Mouse (Mus musculus): Measurements from ENCODE around the gene Pth. TPM values are rescaled to one million over a fixed set of nuclear protein-coding genes. Genes with fewer than 3 reads are reported as not detected.

Pth gene
- polyA plus RNA-seq (2021) = not detected

DNA sequence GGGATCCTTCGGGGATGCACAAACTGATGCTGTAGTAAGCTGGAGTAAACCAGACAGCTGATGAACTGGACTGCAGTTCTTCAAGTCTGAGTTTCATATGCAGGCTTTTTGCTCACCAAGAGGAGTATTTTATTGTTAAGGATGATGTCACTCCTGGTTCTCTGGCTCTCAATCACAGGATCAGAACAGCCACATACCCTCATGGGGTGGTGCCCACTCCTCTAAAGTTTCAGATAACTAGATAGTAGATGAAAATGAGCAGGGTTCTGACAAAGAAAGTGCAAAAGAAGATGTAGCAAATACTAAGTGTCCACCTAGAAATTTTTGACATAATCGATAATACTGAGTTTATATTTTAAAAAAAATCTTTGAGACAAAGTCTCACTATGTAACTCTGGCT, at the start of gene Pth:
Gene Pth, minus strand, starts transcription at position 101 of the 400 bp plus-strand sequence.
- CTCF ChIA-PET = no interaction called here
- in situ Hi-C loops (cut with MboI; ENCODE audit: low pct_unique_long_range_greater_than_20kb) = loop anchor here (10.0 kb wide), 1 partner anchor 46 kb away; no protein-coding TSS in a partner anchor

GRCm38 (mm10) chr7:113436312-113436711, 47.9 kb upstream of the Pth start:
- ChIA-PET CTCF (no interaction called here), POLR2A (no interaction called here)
- no peak for DNase-seq (ENCODE audit: low read depth, low spot score)
- no peaks in the 10 kb centered on the region for H3K27me3 ChIP-seq
- TF ChIP-seq CTCF (IDR thresholded peaks at IDR 0.05) = no peak
- in situ Hi-C loops (cut with MboI; ENCODE audit: low pct_unique_long_range_greater_than_20kb) = loop anchor here (10.0 kb wide), 2 partner anchors 52 to 158 kb away; partner anchors contain the start of gene Pth
- ATAC-seq = no peak

More for the DNA sequence above, at the start of gene Pth:
- H3K27me3 ChIP-seq = peaks cover 18% of the 10 kb centered on the region
- DNase-seq (ENCODE audit: low read depth, low spot score) = no peak
- POLR2A ChIA-PET = no interaction called here
- no peak for ATAC-seq
- TF ChIP-seq CTCF (IDR thresholded peaks at IDR 0.05) = no peak

DNA sequence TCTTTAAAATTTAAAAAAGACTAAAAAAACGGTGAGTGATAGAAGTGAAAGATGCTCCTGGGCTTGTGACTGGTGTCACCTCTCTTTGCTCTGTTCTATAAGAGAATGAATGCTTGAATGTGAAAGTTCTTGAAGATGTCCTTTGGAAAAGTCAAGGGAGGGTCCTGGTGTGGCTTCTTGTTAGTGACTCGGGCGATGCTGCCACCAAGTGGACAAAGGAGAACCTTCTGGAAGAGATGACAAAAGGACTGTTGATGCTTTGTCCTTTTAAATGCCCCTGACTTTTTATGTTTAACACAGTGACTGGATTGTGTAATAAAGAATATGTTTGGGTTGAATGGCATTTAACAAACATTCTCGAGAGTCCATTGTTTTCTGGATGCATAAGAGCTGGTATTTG, 45.9 kb upstream of the Pth start:
- TF ChIP-seq CTCF (IDR thresholded peaks at IDR 0.05) = peak; percentile 79
- in situ Hi-C loops (cut with MboI; ENCODE audit: low pct_unique_long_range_greater_than_20kb) = loop anchor here (10.0 kb wide), 2 partner anchors 49 to 161 kb away; partner anchors contain the start of gene Pth
- H3K27me3 ChIP-seq = no peaks in the 10 kb centered on the region
- ChIA-PET CTCF (interaction anchor here (0.8 kb wide), 1 partner anchor 160 kb away, joined by 3 read pairs; no protein-coding TSS in a partner anchor), POLR2A (interaction anchor here (0.6 kb wide), 1 partner anchor 20 kb away, joined by 4 read pairs; no protein-coding TSS in a partner anchor)
- no peak for ATAC-seq
- no peak for DNase-seq (ENCODE audit: low read depth, low spot score)

DNA sequence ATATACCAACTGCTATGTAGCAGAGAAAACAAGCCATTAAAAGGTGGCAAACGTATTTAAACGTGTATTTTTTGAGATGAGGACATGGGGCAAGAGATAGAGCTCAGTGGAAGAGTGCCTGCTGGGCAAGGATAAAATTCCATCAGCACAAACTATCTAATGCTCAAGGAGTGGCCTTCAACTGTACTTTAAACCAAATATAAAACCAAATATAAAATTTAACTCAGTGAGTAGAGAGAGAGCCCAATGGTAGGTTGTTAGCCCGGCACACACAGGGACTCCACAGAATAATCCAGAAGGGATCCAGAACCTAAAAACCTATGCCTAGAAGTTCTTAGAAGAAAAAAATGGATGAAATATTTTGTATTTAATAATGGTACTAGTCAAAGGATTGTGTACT, 45.1 kb upstream of the Pth start:
- in situ Hi-C loops (cut with MboI; ENCODE audit: low pct_unique_long_range_greater_than_20kb) = loop anchor here (10.0 kb wide), 2 partner anchors 49 to 161 kb away; partner anchors contain the start of gene Pth
- no peak for DNase-seq (ENCODE audit: low read depth, low spot score)
- ChIA-PET POLR2A (no interaction called here), CTCF (no interaction called here)
- no peaks in the 10 kb centered on the region for H3K27me3 ChIP-seq
- TF ChIP-seq CTCF (IDR thresholded peaks at IDR 0.05) = no peak
- ATAC-seq = no peak

GRCm38 (mm10) chr7:113432891-113433290, 44.5 kb upstream of the Pth start:
- H3K27me3 ChIP-seq = no peaks in the 10 kb centered on the region
- in situ Hi-C loops (cut with MboI; ENCODE audit: low pct_unique_long_range_greater_than_20kb) = loop anchor here (10.0 kb wide), 2 partner anchors 48 to 162 kb away; partner anchors contain the start of gene Pth
- TF ChIP-seq CTCF (IDR thresholded peaks at IDR 0.05) = no peak
- no peak for DNase-seq (ENCODE audit: low read depth, low spot score)
- ChIA-PET CTCF (interaction anchor here (1.1 kb wide), 1 partner anchor 12 kb away, joined by 5 read pairs; no protein-coding TSS in a partner anchor), POLR2A (no interaction called here)
- no peak for ATAC-seq

DNA sequence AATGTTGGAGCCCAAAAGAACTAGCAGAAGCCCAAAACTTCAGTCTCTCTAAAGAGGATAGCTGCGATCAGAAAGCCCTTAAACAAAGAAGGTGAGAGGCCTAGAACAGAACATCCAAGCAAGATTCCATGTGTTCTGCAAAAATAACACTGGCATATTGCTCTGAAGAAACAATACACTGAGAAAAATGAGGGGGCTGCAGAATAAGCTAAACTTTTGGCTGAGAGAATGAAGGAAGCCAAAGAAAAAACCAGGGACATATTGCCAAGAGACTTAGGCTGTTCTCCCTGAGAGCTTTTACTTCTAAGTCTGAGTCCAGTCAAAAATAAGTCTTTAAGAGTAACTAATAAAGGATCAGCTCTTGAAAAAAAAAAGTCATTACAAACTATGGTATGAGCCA, 32.4 kb upstream of the Pth start:
- in situ Hi-C loops (cut with MboI; ENCODE audit: low pct_unique_long_range_greater_than_20kb) = no loop called here
- ATAC-seq (no peak), DNase-seq (ENCODE audit: low read depth, low spot score) (no peak)
- CTCF ChIA-PET = interaction anchor here (1.5 kb wide), 1 partner anchor 12 kb away, joined by 5 read pairs; no protein-coding TSS in a partner anchor
- no peak for TF ChIP-seq CTCF (IDR thresholded peaks at IDR 0.05)
- POLR2A ChIA-PET = no interaction called here
- no peaks in the 10 kb centered on the region for H3K27me3 ChIP-seq

DNA sequence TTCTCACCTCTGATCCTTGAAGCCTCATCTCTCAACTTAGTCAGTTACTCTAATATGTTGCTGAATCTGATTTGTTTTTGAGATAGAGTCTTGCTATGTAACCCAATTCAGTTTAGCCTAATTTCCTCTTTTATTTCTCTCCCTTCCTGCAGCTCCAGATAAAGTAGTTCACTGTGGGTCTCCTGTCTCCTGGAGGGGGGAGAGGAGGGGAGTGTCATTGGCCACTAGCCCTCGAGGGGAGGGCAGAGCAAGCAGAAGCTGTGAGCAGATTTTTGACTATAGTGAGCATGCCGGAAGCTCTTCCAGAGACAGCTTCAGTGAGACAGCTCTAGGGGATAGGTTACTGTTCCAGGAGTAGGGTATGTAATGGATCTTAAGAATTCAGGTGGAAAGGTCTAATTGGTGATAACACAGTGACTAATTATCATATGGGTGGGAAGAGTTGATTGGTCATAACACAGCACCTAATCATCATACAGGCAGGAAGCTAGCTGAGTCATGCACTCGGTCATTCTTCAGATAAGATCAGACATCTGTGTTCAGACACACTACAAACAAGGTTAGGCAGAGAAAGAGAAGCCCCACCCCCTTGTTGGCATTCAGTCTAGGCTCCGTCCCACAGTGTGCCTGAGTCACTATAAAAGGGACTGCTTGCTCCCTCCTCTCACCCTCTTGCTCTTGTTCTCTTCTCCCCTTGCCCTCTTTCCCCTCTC, 30.9 kb upstream of the Pth start:
- ChIA-PET CTCF (interaction anchor here (0.7 to 1.8 kb wide), 3 partner anchors 34 to 175 kb away, joined by 3 to 4 read pairs (median 3); no protein-coding TSS in a partner anchor), POLR2A (no interaction called here)
- ATAC-seq (peak; percentile 51), DNase-seq (ENCODE audit: low read depth, low spot score) (no peak)
- in situ Hi-C loops (cut with MboI; ENCODE audit: low pct_unique_long_range_greater_than_20kb) = no loop called here
- no peaks in the 10 kb centered on the region for H3K27me3 ChIP-seq
- no peak for TF ChIP-seq CTCF (IDR thresholded peaks at IDR 0.05)

GRCm38 (mm10) chr7:113416536-113416935, 28.2 kb upstream of the Pth start:
- no peak for ATAC-seq
- no peak for TF ChIP-seq CTCF (IDR thresholded peaks at IDR 0.05)
- H3K27me3 ChIP-seq = no peaks in the 10 kb centered on the region
- DNase-seq (ENCODE audit: low read depth, low spot score) = no peak
- CTCF ChIA-PET = no interaction called here
- in situ Hi-C loops (cut with MboI; ENCODE audit: low pct_unique_long_range_greater_than_20kb) = no loop called here
- POLR2A ChIA-PET = no interaction called here

- ChIA-PET CTCF (no interaction called here), POLR2A (no interaction called here)
- ATAC-seq (no peak), DNase-seq (ENCODE audit: low read depth, low spot score) (no peak)
- H3K27me3 ChIP-seq = no peaks in the 10 kb centered on the region
- in situ Hi-C loops (cut with MboI; ENCODE audit: low pct_unique_long_range_greater_than_20kb) = no loop called here
- TF ChIP-seq CTCF (IDR thresholded peaks at IDR 0.05) = no peak
These were observed 26.9 kb upstream of the Pth start for GRCm38 (mm10) chr7:113415256-113415655.

GRCm38 (mm10) chr7:113408712-113409111, 20.3 kb upstream of the Pth start:
- DNase-seq (ENCODE audit: low read depth, low spot score) = no peak
- peaks cover 10% of the 10 kb centered on the region for H3K27me3 ChIP-seq
- CTCF ChIA-PET = interaction anchor here (1.0 kb wide), 1 partner anchor 30 kb away, joined by 4 read pairs; no protein-coding TSS in a partner anchor
- peak; percentile 27 for TF ChIP-seq CTCF (IDR thresholded peaks at IDR 0.05)
- in situ Hi-C loops (cut with MboI; ENCODE audit: low pct_unique_long_range_greater_than_20kb) = no loop called here
- POLR2A ChIA-PET = no interaction called here
- ATAC-seq = no peak

DNA sequence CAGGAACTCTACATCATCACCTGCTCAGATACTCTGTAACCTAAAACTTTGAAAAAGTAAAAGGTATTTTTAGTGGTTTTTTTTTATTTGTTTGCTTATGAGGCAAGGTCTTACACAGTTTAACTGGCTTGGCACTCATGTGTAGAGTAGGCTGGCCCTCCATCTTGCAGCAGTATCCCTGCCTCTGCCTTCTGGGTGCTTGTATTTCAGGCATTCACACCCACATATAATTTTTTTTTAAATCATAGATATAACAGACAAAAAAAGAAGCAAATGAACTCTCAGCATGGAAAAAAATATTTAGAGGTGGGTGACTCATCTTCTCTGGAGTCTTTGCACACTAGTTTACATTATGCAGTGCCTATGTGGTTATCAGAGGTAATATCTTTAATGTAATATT, 9.7 kb upstream of the Pth start:
- no peak for DNase-seq (ENCODE audit: low read depth, low spot score)
- no peak for TF ChIP-seq CTCF (IDR thresholded peaks at IDR 0.05)
- CTCF ChIA-PET = no interaction called here

More for the DNA sequence above, 9.7 kb upstream of the Pth start:
- POLR2A ChIA-PET = no interaction called here
- in situ Hi-C loops (cut with MboI; ENCODE audit: low pct_unique_long_range_greater_than_20kb) = no loop called here
- H3K27me3 ChIP-seq = peaks cover 23% of the 10 kb centered on the region
- ATAC-seq = no peak
